Mouse (Mus musculus): ENCODE measurements around the gene Slc25a47.

DNA sequence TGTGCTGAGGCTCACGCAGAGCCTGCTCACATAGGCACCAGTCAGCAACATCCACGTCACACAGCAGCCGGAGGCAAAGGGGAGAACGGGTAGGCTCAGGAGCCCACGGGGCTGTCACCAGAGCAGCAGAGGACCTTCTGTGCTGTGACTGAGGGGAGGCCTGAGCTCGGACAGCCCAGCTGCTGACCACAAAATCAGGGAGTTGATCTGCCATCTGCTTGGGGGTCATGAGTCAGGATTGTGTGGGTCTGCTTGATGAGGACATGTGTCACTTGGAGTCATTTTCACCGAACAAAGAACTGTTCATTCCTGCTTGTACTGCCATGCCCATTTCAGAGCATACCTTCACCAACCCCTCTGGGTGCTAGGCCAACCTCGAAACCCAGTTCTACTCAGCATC lies 20.3 kb downstream of the Slc25a47 start:
- no peak for TF ChIP-seq CTCF (IDR thresholded peaks at IDR 0.05; ENCODE audit: low read depth)
- no peak for TF ChIP-seq EP300 (optimal IDR thresholded peaks at IDR 0.05)
